9 mouse cellular contexts compared by ENCODE assay signal in genomic region chr10:33179731-33180631, GRCm38 (mm10).
DNase-seq lines count a peak whose midpoint lies in the region; ATAC-seq and TF ChIP-seq lines count a peak whose summit lies in the region.
"Had no signal": no experiment of that assay in that cellular context is flagged by ENCODE, and none has a peak within 500 bp of the region (broad histone marks: within the 10 kb centered on the region; RNA-seq: fewer than 3 reads in every experiment).

No protein-coding gene starts in this region.

- no peak for TF ChIP-seq CTCF in lung, postnatal 0 days (IDR thresholded peaks at IDR 0.05)

- no peak overlapping the region for H3K27ac ChIP-seq in lung, postnatal 0 days (ENCODE audit: low read length)
- H3K27ac ChIP-seq in neural tube, embryonic 14.5 days (ENCODE audit: low read depth, low read length): no peak overlapping the region

- intact Hi-C loops in heart, postnatal 14 days (cut with DNase I): loop anchor here (10.0 kb wide), 1 partner anchor 85 kb away; no protein-coding TSS in a partner anchor

- H3K9me3 ChIP-seq in lung, postnatal 0 days (ENCODE audit: low read length): no peaks in the 10 kb centered on the region
- no peaks in the 10 kb centered on the region for H3K9me3 ChIP-seq in neural tube, embryonic 14.5 days (ENCODE audit: control insufficient read depth, low read length)

- no peaks in the 10 kb centered on the region for H3K36me3 ChIP-seq in lung, postnatal 0 days (ENCODE audit: insufficient read depth, low read length)
- H3K36me3 ChIP-seq in neural tube, embryonic 14.5 days (ENCODE audit: control insufficient read depth, insufficient read depth, low read length): no peaks in the 10 kb centered on the region

- H3K4me2 ChIP-seq in lung, postnatal 0 days (replicated peaks; ENCODE audit: low read depth, low read length): no peak overlapping the region
- no peak overlapping the region for H3K4me2 ChIP-seq in neural tube, embryonic 14.5 days (ENCODE audit: low read depth, low read length)

- peak; percentile 56 for ATAC-seq in lung, postnatal 0 days
- ATAC-seq in neural tube, embryonic 14.5 days (ENCODE audit: low read depth): peak; percentile 65; the same call in 1 of the 2 replicates
- ATAC-seq: inflammation-experienced regulatory T-cells, adult 6 months had no signal

- no peaks in the 10 kb centered on the region for H3K27me3 ChIP-seq in lung, postnatal 0 days (replicated peaks; ENCODE audit: insufficient read depth, low read length)
- H3K27me3 ChIP-seq in neural tube, embryonic 14.5 days (ENCODE audit: control insufficient read depth, insufficient read depth, low read length): no peaks in the 10 kb centered on the region

- peak; percentile 15 to 57 for DNase-seq in adrenal gland, adult (ENCODE audit: inconsistent age in 2 of 2, low spot score in 1 of 2)
- no peak for DNase-seq in adrenal gland, postnatal 25 days
- DNase-seq in lung, postnatal 0 days (ENCODE audit: low spot score): peak; percentile 14
- no peak for DNase-seq in lung, postnatal 4 days
- DNase-seq in heart, postnatal 14 days: peak; percentile 47 to 65
- no peak for DNase-seq in frontal cortex, adult 2 months (ENCODE audit: extremely low spot score in 1 of 2, low spot score in 1 of 2)
- no peak for DNase-seq in cerebellum, adult 9-11 months

- no peak overlapping the region for H3K9ac ChIP-seq in lung, postnatal 0 days (replicated peaks; ENCODE audit: low read depth)
- H3K9ac ChIP-seq in neural tube, embryonic 14.5 days (replicated peaks; ENCODE audit: low read depth, low read length): no peak overlapping the region

- WGBS in lung, postnatal 0 days: 28% methylated on average over 2 of the region's 2 CpGs
- 46% methylated on average over 2 of the region's 2 CpGs for WGBS in neural tube, embryonic 14.5 days

- no peak for TF ChIP-seq EP300 in lung, postnatal 0 days (IDR thresholded peaks at IDR 0.05)

- no peaks in the 10 kb centered on the region for H3K4me1 ChIP-seq in lung, postnatal 0 days (ENCODE audit: insufficient read depth, low read depth, low read length)
- no peaks in the 10 kb centered on the region for H3K4me1 ChIP-seq in neural tube, embryonic 14.5 days (ENCODE audit: control insufficient read depth, insufficient read depth, low read length)

- no peak overlapping the region for H3K4me3 ChIP-seq in lung, postnatal 0 days (ENCODE audit: low read depth, low read length)
- no peak overlapping the region for H3K4me3 ChIP-seq in neural tube, embryonic 14.5 days (ENCODE audit: low read depth, low read length)

Comparison
In these comparisons a context has a peak if more than half of its experiments do, and no peak if none do; other contexts are left out.
1. DNase-seq: peak in adrenal gland, adult (2 of 2), lung, postnatal 0 days (single experiment) and heart, postnatal 14 days (2 of 2); none in adrenal gland, postnatal 25 days (single experiment), lung, postnatal 4 days (0 of 2), frontal cortex, adult 2 months (0 of 2) and cerebellum, adult 9-11 months (single experiment).